Mouse (Mus musculus): ENCODE measurements around the gene Nrxn1. TPM values are rescaled to one million over a fixed set of nuclear protein-coding genes. Genes with fewer than 3 reads are reported as not detected.
"Not testable (repeated sequence)": the region's sequence is repeated elsewhere in the genome, so short reads cannot be mapped to it uniquely, and the experiment has no call there.

Gene Nrxn1
- polyA plus RNA-seq, 1 experiment from 2014 or later: not detected

DNA sequence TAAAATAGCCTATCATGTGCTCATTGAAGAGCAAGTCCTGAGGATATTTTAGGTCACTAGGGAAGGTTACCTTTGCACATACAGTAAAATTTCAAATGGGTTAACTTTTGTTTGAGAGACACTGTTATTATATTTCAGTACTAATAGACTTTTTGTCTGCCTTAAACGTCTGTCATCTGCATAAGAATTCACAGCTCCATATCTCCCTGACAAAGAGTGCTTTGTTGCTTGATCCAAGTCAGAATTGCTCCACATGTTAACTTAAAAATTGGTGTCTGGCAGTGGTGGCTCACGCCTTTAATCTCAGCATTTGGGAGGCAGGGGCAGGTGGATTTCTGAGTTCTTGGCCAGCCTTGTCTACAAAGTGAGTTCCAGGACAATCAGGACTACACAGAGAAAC lies 848.5 kb downstream of the Nrxn1 start:
- Histone ChIP-seq H3K36me3 (ENCODE audit: inconsistent target) (no peaks in the 10 kb centered on the region), H3K4me3 (ENCODE audit: inconsistent target) (no peak overlapping the region), H3K27ac (no peak overlapping the region), H3K79me2 (ENCODE audit: inconsistent target) (no peaks in the 10 kb centered on the region)
- 90% methylated on average over 2 of the region's 2 CpGs for WGBS (ENCODE audit: missing documents)

DNA sequence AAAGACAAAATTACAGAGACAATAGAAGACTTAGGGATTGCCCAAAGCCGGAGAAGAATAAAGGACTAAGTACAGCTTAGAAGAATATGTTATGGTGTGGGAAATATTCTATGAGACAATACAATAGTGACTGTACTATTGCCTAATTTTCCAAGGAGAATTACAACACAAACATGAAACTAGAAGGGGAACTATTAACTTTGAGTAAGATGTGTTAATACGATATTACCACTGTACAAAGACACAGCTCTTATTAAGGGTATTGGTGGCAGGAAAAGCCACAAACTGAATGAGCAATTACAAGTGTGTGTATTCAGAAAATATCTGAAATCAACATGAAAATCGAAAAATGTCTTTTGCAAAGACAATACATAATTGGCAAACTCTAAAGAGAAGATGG lies 853.9 kb downstream of the Nrxn1 start:
- 23% methylated on average over 3 of the region's 3 CpGs for WGBS (ENCODE audit: missing documents)

DNA sequence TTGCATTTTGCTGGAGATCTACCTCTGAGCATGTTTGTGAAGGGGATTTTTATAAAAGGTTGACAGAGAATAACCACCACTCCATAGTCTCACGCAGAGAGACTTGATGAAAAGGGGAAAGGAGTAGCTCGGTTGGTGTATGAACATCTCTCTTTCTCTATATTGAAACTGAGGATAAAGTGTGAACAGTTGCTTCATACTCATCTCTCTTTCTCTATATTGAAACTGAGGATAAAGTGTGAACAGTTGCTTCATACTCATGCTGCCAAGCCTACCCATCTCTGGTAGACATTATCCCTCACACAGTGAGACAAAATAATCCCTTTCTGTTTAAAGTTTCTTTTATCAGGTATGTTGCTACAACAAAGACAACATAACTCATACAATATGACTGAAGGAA lies 854.4 kb downstream of the Nrxn1 start:
- H3K36me3 ChIP-seq (ENCODE audit: inconsistent target): no peaks in the 10 kb centered on the region
- H3K4me3 ChIP-seq (ENCODE audit: inconsistent target): no peak overlapping the region
- no peaks in the 10 kb centered on the region for H3K79me2 ChIP-seq (ENCODE audit: inconsistent target)
- no peak overlapping the region for H3K27ac ChIP-seq
- WGBS (ENCODE audit: missing documents): 48% methylated on average over 2 of the region's 2 CpGs

More for the DNA sequence above, 853.9 kb downstream of the Nrxn1 start:
- Histone ChIP-seq H3K4me3 (ENCODE audit: inconsistent target) (no peak overlapping the region), H3K79me2 (ENCODE audit: inconsistent target) (no peaks in the 10 kb centered on the region), H3K36me3 (ENCODE audit: inconsistent target) (no peaks in the 10 kb centered on the region), H3K27ac (no peak overlapping the region)

DNA sequence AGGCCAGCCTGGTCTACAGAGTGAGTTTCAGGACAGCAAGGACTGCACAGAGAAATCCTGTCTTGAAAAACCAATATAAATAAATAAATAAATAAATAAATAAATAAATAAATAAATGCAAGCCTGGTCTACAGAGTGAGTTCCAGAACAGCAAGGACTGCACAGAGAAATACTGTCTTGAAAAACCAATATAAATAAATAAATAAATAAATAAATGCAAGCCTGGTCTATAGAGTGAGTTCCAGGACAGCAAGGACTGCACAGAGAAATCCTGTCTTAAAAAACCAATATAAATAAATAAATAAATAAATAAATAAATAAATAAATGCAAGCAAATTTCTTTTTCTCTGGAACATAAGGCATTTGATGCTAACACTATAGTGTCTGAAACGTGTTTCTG lies 857.2 kb downstream of the Nrxn1 start:
- not testable (repeated sequence) for H3K4me3 ChIP-seq (ENCODE audit: inconsistent target); H3K27ac ChIP-seq; H3K79me2 ChIP-seq (ENCODE audit: inconsistent target); H3K36me3 ChIP-seq (ENCODE audit: inconsistent target)
- WGBS (ENCODE audit: missing documents): 82% methylated on average over 1 of the region's 1 CpGs

DNA sequence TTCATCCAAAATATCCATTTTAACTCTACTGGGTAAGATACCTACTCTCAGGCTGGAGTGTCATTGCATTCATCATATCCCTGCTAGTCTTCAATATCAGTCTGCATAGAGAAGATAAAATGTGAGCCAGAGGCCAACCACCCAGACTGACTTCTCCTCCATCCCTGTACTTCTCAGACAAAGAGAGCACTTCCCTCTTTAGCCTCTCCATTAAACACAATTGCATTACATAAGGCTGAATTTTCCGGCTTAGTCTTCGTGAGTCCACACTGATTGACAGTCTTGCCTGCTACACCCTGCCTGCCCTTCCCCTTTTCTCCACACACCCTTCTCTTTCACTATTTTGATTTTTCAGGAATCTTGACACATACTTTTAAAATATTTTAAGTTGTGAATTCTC lies 858.1 kb downstream of the Nrxn1 start:
- no peak overlapping the region for H3K27ac ChIP-seq
- no peaks in the 10 kb centered on the region for H3K79me2 ChIP-seq (ENCODE audit: inconsistent target)
- no peaks in the 10 kb centered on the region for H3K36me3 ChIP-seq (ENCODE audit: inconsistent target)
- 50% methylated on average over 2 of the region's 2 CpGs for whole genome bisulfite sequencing (ENCODE audit: missing documents)
- no peak overlapping the region for H3K4me3 ChIP-seq (ENCODE audit: inconsistent target)

DNA sequence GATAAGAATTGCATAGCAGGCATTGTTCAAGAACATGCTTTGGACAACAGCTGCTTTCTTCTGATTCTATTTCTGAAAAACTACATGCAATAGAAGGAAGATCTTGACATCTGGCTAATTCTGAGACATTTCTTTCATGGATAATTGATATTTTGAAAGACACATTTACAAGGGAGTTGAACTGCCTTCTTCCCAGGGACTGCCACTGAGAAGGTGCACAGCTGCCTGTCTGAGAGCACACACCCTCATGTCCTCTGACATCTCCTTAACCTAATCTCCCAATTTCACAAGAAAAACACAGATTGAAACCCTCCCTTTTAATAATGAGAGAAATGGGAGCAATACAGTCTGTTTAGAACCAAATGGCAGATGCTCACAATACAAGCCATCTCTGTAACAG lies 884.3 kb downstream of the Nrxn1 start:
- Histone ChIP-seq H3K4me3 (ENCODE audit: inconsistent target) (no peak overlapping the region), H3K79me2 (ENCODE audit: inconsistent target) (no peaks in the 10 kb centered on the region), H3K36me3 (ENCODE audit: inconsistent target) (no peaks in the 10 kb centered on the region)

DNA sequence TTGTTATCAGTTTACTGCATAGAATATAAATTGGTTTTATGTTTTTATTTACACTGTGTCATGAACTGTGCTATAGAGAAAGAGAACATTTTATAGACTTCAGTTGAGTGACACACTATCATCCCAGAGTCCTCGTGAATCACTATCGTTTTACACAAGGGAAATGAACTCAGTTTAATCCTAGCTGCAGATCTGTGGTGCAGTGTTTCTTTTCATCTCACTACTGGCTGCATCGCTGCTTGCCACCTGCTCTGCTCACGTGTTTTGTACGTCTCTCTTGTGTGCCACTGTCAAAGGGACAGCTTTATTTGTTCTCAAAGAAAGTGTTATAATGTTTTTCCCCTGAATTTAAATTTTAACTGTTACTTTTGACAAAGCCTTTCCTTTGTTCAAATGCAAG lies 885.3 kb downstream of the Nrxn1 start:
- Histone ChIP-seq H3K4me3 (ENCODE audit: inconsistent target) (no peak overlapping the region), H3K27ac (no peak overlapping the region), H3K79me2 (ENCODE audit: inconsistent target) (no peaks in the 10 kb centered on the region), H3K36me3 (ENCODE audit: inconsistent target) (no peaks in the 10 kb centered on the region)
- 92% methylated on average over 5 of the region's 5 CpGs for WGBS (ENCODE audit: missing documents)

More for the DNA sequence above, 884.3 kb downstream of the Nrxn1 start:
- no peak overlapping the region for H3K27ac ChIP-seq

DNA sequence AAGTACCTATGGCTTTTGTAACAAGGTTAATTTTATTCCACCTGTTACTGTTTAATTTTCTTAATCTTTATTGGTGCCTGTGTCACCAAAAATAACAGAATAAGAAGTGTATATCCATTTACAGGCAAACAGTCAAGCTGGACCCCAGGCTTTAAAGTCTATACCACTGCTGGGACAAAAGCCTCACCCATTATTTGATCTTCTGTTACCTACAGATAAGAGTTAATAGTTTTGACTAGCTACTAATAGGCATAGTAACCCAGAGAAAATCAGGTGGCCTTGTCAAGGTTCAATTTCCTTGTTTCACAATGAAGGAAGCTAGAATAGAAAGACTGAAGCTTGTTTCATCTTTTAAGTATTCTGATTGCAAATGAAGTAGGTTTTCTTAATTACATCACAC lies 888.9 kb downstream of the Nrxn1 start:
- no peak overlapping the region for H3K4me3 ChIP-seq (ENCODE audit: inconsistent target)
- no peak overlapping the region for H3K27ac ChIP-seq
- no peaks in the 10 kb centered on the region for H3K79me2 ChIP-seq (ENCODE audit: inconsistent target)
- no peaks in the 10 kb centered on the region for H3K36me3 ChIP-seq (ENCODE audit: inconsistent target)

DNA sequence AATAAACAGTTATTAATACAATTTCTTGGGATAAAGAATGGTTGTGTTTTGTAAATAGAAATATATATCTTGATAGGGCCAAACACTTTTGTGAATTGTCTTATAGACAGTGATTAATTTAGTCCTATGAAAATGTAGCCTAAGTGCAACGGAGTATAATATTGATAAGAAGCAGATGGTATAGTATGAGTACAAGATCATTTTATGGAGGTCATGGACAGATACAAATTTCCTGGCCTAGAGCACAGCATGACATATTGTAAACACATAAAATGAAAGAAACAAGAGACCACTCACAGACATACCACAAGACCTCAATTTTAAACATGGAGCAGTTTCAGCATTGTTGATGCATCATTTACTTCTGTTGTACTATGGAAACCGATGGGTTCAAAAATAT lies 890.1 kb downstream of the Nrxn1 start:
- H3K27ac ChIP-seq: no peak overlapping the region
- no peak overlapping the region for H3K4me3 ChIP-seq (ENCODE audit: inconsistent target)
- WGBS (ENCODE audit: missing documents): 92% methylated on average over 2 of the region's 2 CpGs
- no peaks in the 10 kb centered on the region for H3K36me3 ChIP-seq (ENCODE audit: inconsistent target)
- H3K79me2 ChIP-seq (ENCODE audit: inconsistent target): no peaks in the 10 kb centered on the region

DNA sequence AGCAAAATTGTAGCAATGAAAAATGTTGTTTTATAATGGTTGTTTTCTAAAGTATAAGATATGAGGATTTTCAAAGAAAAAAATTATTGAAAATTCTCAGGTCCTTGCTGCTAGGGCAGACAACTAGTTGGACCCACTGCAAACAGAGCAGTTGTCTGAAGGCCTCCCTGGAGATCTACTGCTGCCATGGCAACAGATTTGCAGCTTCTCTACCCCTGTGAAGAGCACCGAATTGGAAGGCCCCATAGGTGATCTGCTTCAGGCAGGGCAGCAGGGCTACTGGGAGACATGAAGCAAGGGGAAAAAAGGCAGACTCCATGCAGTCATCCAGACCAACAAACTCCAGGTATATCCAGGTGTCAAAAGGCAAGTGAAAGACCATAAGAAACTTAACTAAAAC lies 896.1 kb downstream of the Nrxn1 start:
- WGBS (ENCODE audit: missing documents): 47% methylated on average over 1 of the region's 1 CpGs
- Histone ChIP-seq H3K36me3 (ENCODE audit: inconsistent target) (no peaks in the 10 kb centered on the region), H3K4me3 (ENCODE audit: inconsistent target) (no peak overlapping the region), H3K79me2 (ENCODE audit: inconsistent target) (no peaks in the 10 kb centered on the region), H3K27ac (no peak overlapping the region)

DNA sequence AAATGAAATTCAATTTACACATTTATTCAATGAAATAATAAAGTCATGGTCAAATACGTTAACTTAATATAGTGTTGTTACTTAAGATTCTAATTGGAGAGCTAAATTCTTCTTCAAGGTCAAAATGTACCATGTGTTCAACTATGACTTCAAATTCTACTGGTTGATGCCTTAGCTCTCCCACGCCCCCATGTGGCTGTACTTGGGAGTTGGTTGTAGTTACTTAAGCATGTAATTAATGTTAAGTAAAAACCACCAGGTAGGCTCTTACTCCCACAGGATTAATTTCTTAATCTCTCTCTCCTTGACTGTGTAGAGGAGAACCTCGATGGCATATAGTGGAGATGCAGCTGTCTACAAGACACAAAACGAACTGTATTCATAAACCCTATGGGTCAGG lies 951.3 kb downstream of the Nrxn1 start:
- H3K4me3 ChIP-seq (ENCODE audit: inconsistent target): no peak overlapping the region

DNA sequence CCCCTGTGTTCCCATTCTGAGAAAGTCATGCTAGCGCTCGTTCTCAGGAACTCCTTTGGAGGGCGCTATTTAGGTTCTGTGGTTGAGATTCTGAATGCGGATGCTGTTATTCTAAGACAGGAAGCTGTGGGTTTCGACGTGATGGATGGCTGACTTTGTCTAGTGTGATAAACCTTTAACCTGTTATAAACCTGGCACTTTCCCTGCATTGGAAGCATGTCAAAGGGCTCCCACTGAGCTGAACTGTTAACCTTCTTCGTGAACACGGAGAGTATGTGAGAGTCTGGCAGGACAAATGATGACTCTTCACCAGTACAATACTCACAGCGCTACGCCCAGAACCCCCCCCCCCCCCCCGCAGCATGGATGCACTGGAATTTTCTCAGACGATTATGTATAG lies 962.0 kb downstream of the Nrxn1 start:
- WGBS (ENCODE audit: missing documents): 65% methylated on average over 8 of the region's 12 CpGs

More for the DNA sequence above, 951.3 kb downstream of the Nrxn1 start:
- no peak overlapping the region for H3K27ac ChIP-seq
- WGBS (ENCODE audit: missing documents): 70% methylated on average over 4 of the region's 4 CpGs
- no peaks in the 10 kb centered on the region for H3K36me3 ChIP-seq (ENCODE audit: inconsistent target)
- H3K79me2 ChIP-seq (ENCODE audit: inconsistent target): no peaks in the 10 kb centered on the region

DNA sequence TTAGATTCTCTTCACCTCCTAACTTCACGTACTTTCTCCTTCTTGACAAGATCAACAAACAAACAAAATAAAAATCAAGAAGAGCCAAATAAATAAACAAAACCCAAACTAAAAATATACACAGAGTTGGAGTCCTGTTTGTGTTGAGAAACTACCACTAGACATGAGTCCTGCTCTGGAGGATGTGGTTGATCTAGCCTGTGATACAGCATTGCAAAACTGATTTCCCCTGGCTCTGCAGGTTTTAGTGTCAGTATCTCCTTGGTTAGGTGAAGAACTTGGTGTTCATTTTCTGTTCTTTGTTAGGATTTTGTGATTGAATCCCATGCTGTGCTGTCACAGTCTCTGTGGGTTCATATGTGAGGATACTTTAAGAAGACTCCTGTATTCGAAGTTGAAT lies 963.7 kb downstream of the Nrxn1 start:
- H3K79me2 ChIP-seq (ENCODE audit: inconsistent target): no peaks in the 10 kb centered on the region
- no peak overlapping the region for H3K27ac ChIP-seq
- H3K4me3 ChIP-seq (ENCODE audit: inconsistent target): no peak overlapping the region
- 78% methylated on average over 2 of the region's 2 CpGs for WGBS (ENCODE audit: missing documents)
- no peaks in the 10 kb centered on the region for H3K36me3 ChIP-seq (ENCODE audit: inconsistent target)

More for the DNA sequence above, 962.0 kb downstream of the Nrxn1 start:
- Histone ChIP-seq H3K36me3 (ENCODE audit: inconsistent target) (no peaks in the 10 kb centered on the region), H3K4me3 (ENCODE audit: inconsistent target) (no peak overlapping the region), H3K79me2 (ENCODE audit: inconsistent target) (no peaks in the 10 kb centered on the region), H3K27ac (no peak overlapping the region)

DNA sequence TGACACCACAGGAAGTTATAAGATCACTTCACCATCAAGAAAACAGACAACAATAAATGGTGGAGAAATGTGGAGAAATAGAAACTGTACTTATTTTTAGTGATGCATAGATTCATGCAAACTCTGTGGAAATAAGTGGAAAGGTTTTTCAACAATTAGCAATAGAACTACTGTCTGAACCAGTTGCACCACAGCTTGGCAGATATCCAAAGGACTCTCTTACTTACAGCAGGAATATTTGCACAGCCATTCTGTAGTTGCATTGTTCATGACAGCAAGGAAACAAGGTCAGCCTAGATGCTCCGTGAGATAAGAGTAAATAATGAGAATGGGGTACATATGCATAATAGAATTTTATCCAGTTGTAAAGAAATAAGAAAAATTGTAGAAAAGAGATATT lies 965.3 kb downstream of the Nrxn1 start:
- Histone ChIP-seq H3K27ac (no peak overlapping the region), H3K4me3 (ENCODE audit: inconsistent target) (no peak overlapping the region), H3K36me3 (ENCODE audit: inconsistent target) (no peaks in the 10 kb centered on the region), H3K79me2 (ENCODE audit: inconsistent target) (no peaks in the 10 kb centered on the region)
- 92% methylated on average over 1 of the region's 1 CpGs for WGBS (ENCODE audit: missing documents)

DNA sequence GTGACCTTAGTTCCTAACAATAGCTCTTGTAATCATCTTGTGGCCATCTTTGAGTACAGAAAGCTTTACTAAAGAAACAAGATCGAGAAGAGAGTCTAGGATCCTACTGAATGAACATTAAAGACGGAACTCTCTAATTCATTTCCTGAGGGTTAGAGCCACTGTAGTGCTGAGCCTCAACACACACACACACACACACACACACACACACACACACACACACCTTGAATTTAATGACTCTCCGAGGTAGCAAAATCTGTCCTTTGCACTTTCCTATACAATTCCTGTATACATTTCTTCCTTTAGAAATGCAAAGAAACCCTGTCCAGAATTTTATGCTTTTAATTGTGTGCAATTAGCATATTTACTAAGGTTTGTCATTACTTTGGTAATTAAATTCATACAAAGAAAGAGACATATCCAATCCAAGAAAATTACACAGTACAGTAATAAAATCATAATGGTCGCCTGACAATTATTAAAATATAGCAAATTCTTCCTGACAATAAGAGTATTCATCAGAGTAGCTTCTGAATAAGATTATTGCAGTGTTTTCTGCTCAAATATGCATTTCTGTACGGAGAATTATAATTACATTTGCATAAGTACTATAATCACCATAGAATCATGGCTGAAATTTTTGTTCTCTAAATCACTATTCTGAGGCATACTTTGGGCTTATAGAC lies 969.9 kb downstream of the Nrxn1 start:
- no peak overlapping the region for H3K4me3 ChIP-seq (ENCODE audit: inconsistent target)
- 82% methylated on average over 5 of the region's 5 CpGs for WGBS (ENCODE audit: missing documents)
- H3K79me2 ChIP-seq (ENCODE audit: inconsistent target): no peaks in the 10 kb centered on the region
- no peaks in the 10 kb centered on the region for H3K36me3 ChIP-seq (ENCODE audit: inconsistent target)
- H3K27ac ChIP-seq: no peak overlapping the region

DNA sequence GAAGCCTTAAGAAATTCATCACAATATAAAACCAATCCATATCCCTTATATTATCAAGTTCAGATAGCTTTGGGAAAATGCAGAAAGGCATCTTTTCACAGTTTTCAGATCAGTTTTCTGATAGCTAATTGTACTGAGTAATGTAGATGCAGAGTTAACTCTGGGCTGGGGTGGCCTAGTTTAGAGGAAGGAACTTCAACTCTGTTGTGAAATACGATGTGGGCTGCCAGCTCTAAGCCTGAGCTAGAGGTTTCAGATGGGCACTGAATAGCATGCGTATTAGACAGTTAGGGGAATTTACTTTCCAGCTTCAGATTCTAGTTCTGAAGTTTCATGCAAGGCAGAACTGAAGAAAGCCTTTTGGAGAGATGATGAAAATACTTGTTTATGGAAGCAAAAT lies 976.6 kb downstream of the Nrxn1 start:
- 19% methylated on average over 2 of the region's 2 CpGs for WGBS (ENCODE audit: missing documents)
- Histone ChIP-seq H3K79me2 (ENCODE audit: inconsistent target) (no peaks in the 10 kb centered on the region), H3K36me3 (ENCODE audit: inconsistent target) (no peaks in the 10 kb centered on the region), H3K27ac (no peak overlapping the region), H3K4me3 (ENCODE audit: inconsistent target) (no peak overlapping the region)

All from macrophage (primary cell).